Mouse (Mus musculus) heart, adult 2 months (tissue): ENCODE results near the gene Bcl11a.

Experiments used
- CTCF ChIP-seq: fragments of 200-600 bp; IDR thresholded peaks from 2 replicates; pipeline ENCODE4 v1.8.1; 2022; ENCODE audit warnings: antibody characterized with exemption, mild to moderate bottlenecking, moderate library complexity
- EP300 ChIP-seq: fragments of 200-500 bp; IDR thresholded peaks from 2 replicates; pipeline ENCODE4 v1.6.1; 2011; ENCODE audit warnings: low read depth, low read length, control low read depth; ENCODE audit not compliant: insufficient read depth
- POLR2A ChIP-seq: fragments of 200-500 bp; IDR thresholded peaks from 2 replicates; pipeline ENCODE4 v1.6.1; 2011; ENCODE audit warnings: mild to moderate bottlenecking, low read depth, low read length, control low read depth; ENCODE audit not compliant: insufficient read depth

- TF ChIP-seq POLR2A (no peak), CTCF (no peak), EP300 (no peak)
Observed at GRCm38 (mm10) chr11:24122899-24123298, 45.0 kb downstream of the Bcl11a start.
